Mouse (Mus musculus): ENCODE results near the gene Batf3.
A peak's percentile ranks its signal among the peaks of the same experiment; 100 is the strongest.
"Not testable (repeated sequence)": the region's sequence is repeated elsewhere in the genome, so short reads cannot be mapped to it uniquely, and the experiment has no call there.

The Batf3 gene

GRCm38 (mm10) chr1:191138436-191138835 lies 40.8 kb downstream of the Batf3 start:
- no peak for DNase-seq

DNA sequence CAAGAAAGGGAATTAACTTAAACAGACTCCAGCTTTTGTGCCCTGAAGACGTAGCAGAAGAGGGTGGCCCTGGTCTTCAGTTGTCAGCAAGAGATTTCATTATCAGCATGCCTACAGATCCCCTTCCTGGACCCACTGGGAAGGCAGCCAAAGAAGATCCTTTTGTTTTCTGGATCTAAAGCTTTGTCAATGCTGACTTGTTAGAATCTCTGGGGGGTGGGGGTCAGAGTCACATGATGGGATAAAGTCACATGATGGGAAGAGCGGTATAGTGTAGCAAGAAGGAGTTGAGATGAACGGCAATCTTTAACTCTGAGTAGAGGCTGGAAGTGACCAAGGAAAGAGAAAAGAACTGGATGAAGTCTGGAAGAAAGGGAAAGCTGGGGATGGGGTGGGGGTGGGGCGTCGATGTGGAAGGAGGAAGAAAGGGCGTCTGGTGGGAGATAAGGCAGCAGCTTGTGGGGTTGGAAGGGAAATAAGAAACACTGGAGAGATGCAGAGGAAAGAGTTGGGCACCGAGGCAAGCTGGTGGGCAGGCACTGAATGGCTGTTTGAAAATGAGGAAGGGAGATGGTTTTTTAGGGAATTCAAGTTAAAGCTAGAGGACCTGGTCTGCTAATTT lies 41.3 kb downstream of the Batf3 start:
- no peak for DNase-seq

DNA sequence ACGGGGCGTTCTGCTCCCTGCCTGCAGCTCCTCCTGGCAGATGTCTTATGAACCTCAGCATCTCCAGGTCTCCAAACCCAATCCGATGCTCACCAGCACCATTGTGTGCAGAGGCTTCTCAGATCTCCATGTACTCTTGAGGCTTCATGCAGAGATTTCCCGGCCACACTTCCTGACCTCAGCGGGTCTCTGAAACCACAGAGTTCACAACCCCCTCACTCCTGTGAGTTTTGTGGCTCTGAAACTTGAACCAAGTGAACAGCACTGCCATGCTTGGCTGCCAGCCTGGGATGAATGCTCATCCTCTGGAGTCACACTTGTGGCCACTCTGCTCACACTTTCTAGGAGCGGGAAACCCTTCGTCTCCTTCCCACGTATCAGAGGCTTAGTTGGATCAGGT lies 43.3 kb downstream of the Batf3 start:
- DNase-seq, result no peak

- not testable (repeated sequence) for DNase-seq
Measured at GRCm38 (mm10) chr1:191149489-191149888, 51.8 kb downstream of the Batf3 start.

GRCm38 (mm10) chr1:191150924-191151605 lies 53.4 kb downstream of the Batf3 start:
- no peak for DNase-seq

DNA sequence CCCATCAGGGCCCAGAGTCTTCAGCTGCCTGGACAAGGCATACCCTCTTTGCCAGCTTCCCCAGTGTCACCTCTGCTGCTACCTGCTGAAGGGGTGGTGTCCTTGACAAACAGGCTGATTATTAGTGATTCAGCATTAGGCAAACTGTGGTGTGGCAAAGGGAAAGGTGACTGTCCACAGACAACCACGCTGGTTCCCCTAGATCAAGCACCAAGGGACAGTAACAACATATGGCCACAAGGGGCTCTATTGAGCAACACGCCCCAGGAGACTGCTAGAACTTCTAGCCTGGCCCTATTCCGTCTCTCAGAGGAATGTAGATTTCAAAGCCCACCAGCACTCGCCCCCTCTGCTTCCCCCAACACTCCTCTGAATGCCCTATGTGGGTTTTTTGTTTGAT lies 55.4 kb downstream of the Batf3 start:
- DNase-seq, result peak; percentile 43

GRCm38 (mm10) chr1:191154314-191154713 lies 56.7 kb downstream of the Batf3 start:
- no peak for DNase-seq

Data from liver (tissue).